ENCODE assay signal across 18 mouse cellular contexts in the genomic region with DNA sequence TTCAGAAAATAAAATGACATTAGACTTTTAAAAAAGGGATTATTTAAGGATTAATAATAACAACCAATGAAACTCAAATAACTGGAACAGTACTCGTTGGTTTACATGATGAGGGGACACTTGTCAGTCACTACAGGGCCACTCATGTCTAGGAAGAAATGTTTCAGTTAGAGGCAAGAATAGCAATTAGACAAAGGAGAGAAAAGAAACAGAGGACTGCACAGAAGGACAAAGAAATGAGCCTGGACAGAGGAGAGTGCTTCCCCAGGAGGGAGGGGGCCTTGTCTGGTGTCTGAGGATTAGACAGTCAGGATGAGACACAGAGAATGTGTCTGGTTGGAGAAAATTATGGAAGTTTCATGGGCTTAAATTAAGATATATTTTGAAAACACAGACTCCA.
DNase-seq lines count a peak whose midpoint lies in the region; ATAC-seq and TF ChIP-seq lines count a peak whose summit lies in the region.
"Had no signal": no experiment of that assay in that cellular context is flagged by ENCODE, and none has a peak within 500 bp of the region (broad histone marks: within the 10 kb centered on the region; RNA-seq: fewer than 3 reads in every experiment).

No protein-coding gene starts in this region.

- ATAC-seq in forebrain, embryonic 13.5 days, result peak; percentile 46; the same call in 1 of the 2 replicates
- no peak for ATAC-seq in midbrain, postnatal 0 days (ENCODE audit: low FRiP score)
- ATAC-seq: inflammation-experienced regulatory T-cells, adult 6 months had no signal

- no peaks in the 10 kb centered on the region for H3K36me3 ChIP-seq in forebrain, embryonic 10.5 days (replicated peaks)
- no peaks in the 10 kb centered on the region for H3K36me3 ChIP-seq in forebrain, embryonic 13.5 days (ENCODE audit: poor library complexity, severe bottlenecking)
- H3K36me3 ChIP-seq in midbrain, embryonic 10.5 days, result no peaks in the 10 kb centered on the region
- H3K36me3 ChIP-seq in midbrain, postnatal 0 days (ENCODE audit: insufficient read depth, low read length), result no peaks in the 10 kb centered on the region

- H3K27ac ChIP-seq in forebrain, embryonic 10.5 days, result peak overlapping the region; percentile 75
- H3K27ac ChIP-seq in forebrain, embryonic 13.5 days, result peak overlapping the region; percentile 91
- H3K27ac ChIP-seq in midbrain, embryonic 10.5 days (replicated peaks), result peak overlapping the region; percentile 78
- 0 out of 2 replicates have a peak overlapping the region, but pooled peaks have one; percentile 47 for H3K27ac ChIP-seq in midbrain, postnatal 0 days (ENCODE audit: low read depth, low read length)

- peaks cover 43% of the 10 kb centered on the region for H3K4me1 ChIP-seq in forebrain, embryonic 10.5 days
- H3K4me1 ChIP-seq in forebrain, embryonic 13.5 days, result peaks cover 54% of the 10 kb centered on the region
- H3K4me1 ChIP-seq in midbrain, embryonic 10.5 days, result peaks cover 41% of the 10 kb centered on the region
- peaks cover 10% of the 10 kb centered on the region; the same call in 1 of the 2 replicates for H3K4me1 ChIP-seq in midbrain, postnatal 0 days (ENCODE audit: insufficient read depth, low read length)

- no peaks in the 10 kb centered on the region for H3K27me3 ChIP-seq in forebrain, embryonic 10.5 days (ENCODE audit: poor library complexity, severe bottlenecking)
- no peaks in the 10 kb centered on the region for H3K27me3 ChIP-seq in forebrain, embryonic 13.5 days
- H3K27me3 ChIP-seq in midbrain, embryonic 10.5 days (ENCODE audit: low read depth, poor library complexity, severe bottlenecking), result no peaks in the 10 kb centered on the region
- no peaks in the 10 kb centered on the region for H3K27me3 ChIP-seq in midbrain, postnatal 0 days (ENCODE audit: insufficient read depth, low read length)

- TF ChIP-seq CTCF in midbrain, postnatal 0 days (IDR thresholded peaks at IDR 0.05), result no peak

- DNase-seq in forebrain, embryonic 10.5 days (ENCODE audit: extremely low spot score, low spot score), result no peak
- DNase-seq in midbrain, embryonic 10.5 days (ENCODE audit: low spot score), result no peak
- no peak for DNase-seq in midbrain, postnatal 0 days (ENCODE audit: low spot score)
- DNase-seq in ovary, postnatal 10 days (ENCODE audit: low spot score), result no peak
- DNase-seq in left cerebral cortex, adult 8-10 months (ENCODE audit: low spot score in 2 of 2), result no peak
- DNase-seq in heart, postnatal 25 days (ENCODE audit: low spot score), result no peak
- DNase-seq in cerebellum, postnatal 25 days, result no peak
- DNase-seq: adrenal gland, adult 2 months; cerebellum, adult 9-11 months; gastrocnemius, postnatal 36 days; kidney, adult 2 months; kidney, postnatal 14 days; left cerebral cortex, postnatal 4 days; liver; lung, postnatal 10 days; thymus, postnatal 36 days had no signal

- H3K9ac ChIP-seq in forebrain, embryonic 13.5 days, result no peak overlapping the region
- H3K9ac ChIP-seq in midbrain, postnatal 0 days (replicated peaks; ENCODE audit: low read length, poor library complexity, severe bottlenecking), result no peak overlapping the region

- H3K4me3 ChIP-seq in forebrain, embryonic 10.5 days, result no peak overlapping the region
- H3K4me3 ChIP-seq in forebrain, embryonic 13.5 days, result no peak overlapping the region
- H3K4me3 ChIP-seq in midbrain, embryonic 10.5 days, result no peak overlapping the region
- H3K4me3 ChIP-seq in midbrain, postnatal 0 days (ENCODE audit: low read depth, low read length), result no peak overlapping the region

- no peak overlapping the region for H3K4me2 ChIP-seq in forebrain, embryonic 13.5 days
- no peak overlapping the region for H3K4me2 ChIP-seq in midbrain, postnatal 0 days (ENCODE audit: low read depth, low read length, poor library complexity, severe bottlenecking)

- intact Hi-C loops in heart, postnatal 25 days (cut with DNase I), result no loop called here

- H3K9me3 ChIP-seq in forebrain, embryonic 10.5 days, result no peaks in the 10 kb centered on the region
- H3K9me3 ChIP-seq in forebrain, embryonic 13.5 days (replicated peaks), result no peaks in the 10 kb centered on the region
- no peaks in the 10 kb centered on the region for H3K9me3 ChIP-seq in midbrain, embryonic 10.5 days (replicated peaks)
- H3K9me3 ChIP-seq in midbrain, postnatal 0 days (ENCODE audit: low read length), result no peaks in the 10 kb centered on the region

- 37% methylated on average over 1 of the region's 1 CpGs for WGBS in forebrain, embryonic 10.5 days
- WGBS in forebrain, embryonic 13.5 days, result 2% methylated on average over 1 of the region's 1 CpGs
- 44% methylated on average over 1 of the region's 1 CpGs for WGBS in midbrain, embryonic 10.5 days
- 9% methylated on average over 1 of the region's 1 CpGs for WGBS in midbrain, postnatal 0 days
